Mouse (Mus musculus) cerebellum, postnatal 14 days (tissue): ENCODE results near the gene Spem1.
A peak's percentile ranks its signal among the peaks of the same experiment; 100 is the strongest.

Source experiments
- DNase-seq, 2 experiments: peaks; one replicate each; pipeline ENCODE4 v3.0.0; 2021; ENCODE audit warnings: mixed read lengths in 2 of 2

Spem1 gene

GRCm38 (mm10) chr11:69799394-69800137 is 22.4 kb downstream of the Spem1 start:
- peak in 1 of 2 experiments; percentile 57 for DNase-seq

- DNase-seq, result no peak
These were observed 24.1 kb downstream of the Spem1 start for GRCm38 (mm10) chr11:69797924-69798323.

GRCm38 (mm10) chr11:69795983-69796435 is 26.0 kb downstream of the Spem1 start:
- DNase-seq, result no peak

GRCm38 (mm10) chr11:69795168-69795982 is 26.6 kb downstream of the Spem1 start, which contains the start of gene Chrnb1:
Gene Chrnb1 (minus strand): TSS chr11:69795943.
- DNase-seq, result peak; percentile 93

- no peak for DNase-seq
These were observed 28.6 kb downstream of the Spem1 start for GRCm38 (mm10) chr11:69793429-69793828.

GRCm38 (mm10) chr11:69791420-69791819 is 30.6 kb downstream of the Spem1 start:
- DNase-seq, result no peak

GRCm38 (mm10) chr11:69789431-69789830 is 32.5 kb downstream of the Spem1 start:
- DNase-seq, result no peak

- no peak for DNase-seq
These were observed 34.7 kb downstream of the Spem1 start for GRCm38 (mm10) chr11:69787306-69787705.

- DNase-seq, result no peak
These were observed 37.1 kb downstream of the Spem1 start for GRCm38 (mm10) chr11:69784793-69785272.

- no peak for DNase-seq
These were observed 40.2 kb downstream of the Spem1 start for GRCm38 (mm10) chr11:69781828-69782227.

GRCm38 (mm10) chr11:69778985-69779384 is 43.0 kb downstream of the Spem1 start:
- no peak for DNase-seq

- DNase-seq, result peak; percentile 61 to 76
These were observed 43.6 kb downstream of the Spem1 start for GRCm38 (mm10) chr11:69778258-69778982.

- DNase-seq, result no peak
These were observed 44.3 kb downstream of the Spem1 start for GRCm38 (mm10) chr11:69777504-69778257.

GRCm38 (mm10) chr11:69776488-69776887 is 45.5 kb downstream of the Spem1 start:
- no peak for DNase-seq

- DNase-seq, result peak; percentile 51 to 66
These were observed 46.3 kb downstream of the Spem1 start for GRCm38 (mm10) chr11:69775716-69776115.

- DNase-seq, result no peak
These were observed 47.0 kb downstream of the Spem1 start for GRCm38 (mm10) chr11:69774961-69775360.
